Mouse (Mus musculus) thymus, adult 2 months (tissue): Measurements from ENCODE around the gene Ldhb.

Experiments
- CTCF ChIP-seq: fragments of 200-500 bp; IDR thresholded peaks from 2 replicates; pipeline ENCODE4 v1.5.1; 2012; ENCODE audit warnings: mild to moderate bottlenecking, control low read depth, low read length, moderate library complexity, borderline replicate concordance; ENCODE audit not compliant: control insufficient read depth, poor library complexity, insufficient read depth; ENCODE audit errors: extremely low read depth
- POLR2A ChIP-seq: fragments of 200-500 bp; IDR thresholded peaks from 2 replicates; pipeline ENCODE4 v1.6.1; 2012; ENCODE audit warnings: mild to moderate bottlenecking, low read length, control low read depth, moderate library complexity; ENCODE audit not compliant: control insufficient read depth, poor library complexity, insufficient read depth; ENCODE audit errors: extremely low read depth

DNA sequence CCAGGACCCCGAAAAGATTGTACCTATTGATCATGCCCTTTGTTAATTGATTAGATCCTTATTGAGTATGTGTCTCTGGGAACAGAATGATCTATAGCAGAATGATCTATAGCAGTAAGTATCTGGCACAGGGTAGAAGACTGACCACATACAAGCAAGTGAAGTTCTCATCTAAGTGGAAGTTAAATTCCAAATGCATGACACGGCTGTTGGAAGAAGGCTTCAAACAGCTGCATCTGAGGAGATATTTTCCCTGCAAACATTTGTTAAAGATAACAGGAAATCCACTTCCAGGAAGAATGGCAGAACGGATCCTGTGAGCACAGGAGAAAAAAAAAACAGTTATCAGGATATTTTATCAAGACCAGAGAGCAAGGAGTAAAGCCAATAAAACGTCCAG lies 35.9 kb upstream of the Ldhb start:
- TF ChIP-seq CTCF (no peak), POLR2A (no peak)
